Mouse (Mus musculus) heart, embryonic 13.5 days (tissue): ENCODE measurements around the gene Taok3. TPM values are rescaled to one million over a fixed set of nuclear protein-coding genes. Genes with fewer than 3 reads are reported as not detected.

Experiments
- ATAC-seq: fragments of 200-750 bp; cut with Nextera tagmentation; 2 replicates; pipeline ENCODE4 v1.8.0; 2017; ENCODE audit warnings: moderate TSS enrichment; ENCODE audit not compliant: insufficient number of reproducible peaks, low FRiP score, low TSS enrichment; ENCODE audit errors: extremely low read depth
- H3K27ac ChIP-seq: fragments of 300-500 bp; sonication (generic); replicated peaks from 2 replicates; pipeline ENCODE4 v1.5.1; 2015; ENCODE audit warnings: moderate library complexity, mild to moderate bottlenecking, inconsistent platforms
- H3K27me3 ChIP-seq: fragments of 300-500 bp; sonication (generic); replicated peaks from 2 replicates; pipeline ENCODE4 v1.6.1; 2015; ENCODE audit warnings: mild to moderate bottlenecking, inconsistent platforms
- H3K36me3 ChIP-seq: fragments of 300-500 bp; sonication (generic); 2 replicates; pipeline ENCODE4 v1.6.1; 2015; ENCODE audit warnings: mild to moderate bottlenecking, inconsistent platforms
- H3K4me1 ChIP-seq: fragments of 300-500 bp; sonication (generic); 2 replicates; pipeline ENCODE4 v1.6.1; 2015; ENCODE audit warnings: inconsistent platforms
- H3K4me2 ChIP-seq: fragments of 300-500 bp; sonication (generic); 2 replicates; pipeline ENCODE4 v1.6.1; 2015; ENCODE audit warnings: inconsistent platforms, mild to moderate bottlenecking, moderate library complexity
- H3K4me3 ChIP-seq: fragments of 300-500 bp; sonication (generic); 2 replicates; pipeline ENCODE4 v1.5.1; 2015; ENCODE audit warnings: moderate library complexity, mild to moderate bottlenecking, inconsistent platforms
- H3K9ac ChIP-seq: fragments of 300-500 bp; sonication (generic); 2 replicates; pipeline ENCODE4 v1.6.1; 2015; ENCODE audit warnings: inconsistent platforms, mild to moderate bottlenecking, moderate library complexity
- H3K9me3 ChIP-seq: fragments of 300-500 bp; sonication (generic); 2 replicates; pipeline ENCODE4 v1.6.1; 2016; ENCODE audit warnings: inconsistent platforms
- WGBS: fragments of 180-500 bp; shearing (Covaris S2); methylation state at CpG from one replicate; pipeline ENCODE4 v1.1.7; 2015; ENCODE audit warnings: mixed read lengths; 5-methylcytosine and 5-hydroxymethylcytosine counted together
- polyA plus RNA-seq: library from polyadenylated mRNA; unstranded; fragments of >200 nt; fragmentation: Nextera tagmentation; extraction: Ambion mirVana; gene quantifications from 2 replicates; pipeline ENCODE4 v1.2.1, GENCODE M21; 2015

Taok3 gene
- 8.5 and 10.8 TPM in 2 replicates for polyA plus RNA-seq

DNA sequence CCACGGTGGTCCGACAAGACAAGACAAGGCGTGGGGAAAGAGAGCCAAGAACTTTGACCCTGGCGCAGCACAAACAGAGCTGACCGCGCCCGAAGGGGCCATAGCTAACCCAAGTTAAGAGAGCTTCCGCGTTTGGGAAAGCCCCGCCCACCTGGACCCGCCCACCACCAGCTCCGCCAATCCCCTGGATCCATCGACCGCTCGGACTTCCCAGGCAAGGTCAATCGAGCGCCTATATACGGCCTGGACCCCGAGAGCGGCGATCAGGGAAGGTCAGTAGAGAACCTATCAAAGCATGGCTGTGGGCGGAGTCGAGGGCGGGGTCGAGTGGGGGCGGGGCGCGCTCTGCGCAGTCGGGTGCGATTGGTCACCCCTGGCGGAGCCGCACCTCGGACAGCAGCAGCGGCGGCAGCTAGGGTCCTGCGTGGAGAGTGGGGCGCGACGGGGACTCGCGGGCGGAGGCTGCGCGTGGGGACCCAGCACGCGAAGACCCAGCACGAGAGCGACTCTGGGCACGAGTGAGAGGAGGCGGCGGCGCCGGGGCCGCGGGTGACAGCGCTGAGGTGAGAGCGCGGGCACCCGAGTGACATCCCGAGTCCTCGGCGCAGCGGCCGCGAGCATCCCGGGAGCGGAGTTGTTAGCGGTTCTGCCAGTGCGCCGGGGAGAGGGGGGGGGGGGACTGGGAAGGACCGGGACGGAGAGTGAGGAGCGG lies at the start of gene Taok3:
Gene Taok3 (plus strand): TSS at position 353 of the 712 bp plus-strand sequence.
- Histone ChIP-seq H3K4me1 (peaks cover 22% of the 10 kb centered on the region), H3K4me2 (peak within 1 kb of the TSS; percentile 96), H3K9ac (peak within 1 kb of the TSS; percentile 85), H3K27ac (peak within 1 kb of the TSS; percentile 68), H3K9me3 (no peaks in the 10 kb centered on the region), H3K4me3 (peak within 1 kb of the TSS; percentile 82), H3K36me3 (no peaks in the 10 kb centered on the region), H3K27me3 (0 out of 2 replicates have a peak, but pooled peaks cover 10% of the 10 kb centered on the region)
- ATAC-seq = peak; percentile 83
- under 1% methylated on average over 73 of the region's 74 CpGs for WGBS

DNA sequence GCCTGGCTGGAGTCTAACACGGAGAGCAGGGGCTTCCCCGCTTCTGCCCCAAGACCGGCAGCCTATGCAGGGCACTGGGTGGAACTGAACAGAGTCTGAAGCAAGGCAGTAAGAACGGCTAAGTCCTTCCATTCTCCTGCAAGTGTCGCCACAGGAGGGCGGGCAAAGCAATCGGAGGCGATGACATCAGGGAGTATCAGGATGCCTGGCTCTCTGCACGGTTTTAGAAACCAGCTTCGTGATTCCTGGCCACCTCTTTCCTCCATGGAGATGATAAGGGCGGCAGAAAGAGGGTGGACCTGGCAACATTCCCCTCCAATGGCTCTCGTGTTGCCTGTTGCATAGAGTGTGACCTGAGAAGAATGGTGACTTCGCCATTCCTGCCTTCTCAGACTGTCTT lies 32.2 kb upstream of the Taok3 start:
- H3K4me2 ChIP-seq = peak overlapping the region; percentile 66
- peaks cover 19% of the 10 kb centered on the region for H3K27me3 ChIP-seq
- H3K4me3 ChIP-seq = peak overlapping the region; percentile 36
- H3K36me3 ChIP-seq = peaks cover 23% of the 10 kb centered on the region
- H3K27ac ChIP-seq = peak overlapping the region; percentile 53; the same call in 1 of the 2 replicates
- 2% methylated on average over 13 of the region's 13 CpGs for WGBS
- no peaks in the 10 kb centered on the region for H3K9me3 ChIP-seq
- peaks cover 28% of the 10 kb centered on the region for H3K4me1 ChIP-seq
- H3K9ac ChIP-seq = peak overlapping the region; percentile 70
- peak; percentile 35; the same call in 1 of the 2 replicates for ATAC-seq

DNA sequence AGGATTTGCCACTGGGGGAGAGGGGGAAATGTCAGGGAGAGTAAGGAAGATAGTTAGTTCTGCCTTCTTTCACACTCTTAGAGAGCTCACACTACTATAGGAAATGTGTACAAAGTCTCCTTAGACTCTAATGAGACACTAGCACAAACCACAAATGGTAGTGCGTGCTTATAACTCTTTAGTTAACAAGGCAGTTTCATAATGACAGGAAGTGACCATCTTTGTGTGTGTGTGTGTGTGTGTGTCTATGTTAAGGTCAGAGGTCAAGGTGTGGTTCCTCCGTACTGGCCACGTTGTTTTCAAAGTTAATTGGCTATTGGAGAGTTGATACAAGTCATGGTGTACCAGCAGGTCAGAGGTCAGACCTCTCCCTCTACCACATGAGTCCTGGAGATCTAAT lies 30.8 kb upstream of the Taok3 start:
- WGBS = 61% methylated on average over 3 of the region's 3 CpGs
- Histone ChIP-seq H3K36me3 (peaks cover 37% of the 10 kb centered on the region), H3K4me3 (no peak overlapping the region), H3K9me3 (no peaks in the 10 kb centered on the region), H3K4me1 (peaks cover 28% of the 10 kb centered on the region), H3K4me2 (no peak overlapping the region), H3K9ac (no peak overlapping the region), H3K27ac (no peak overlapping the region), H3K27me3 (peaks cover 19% of the 10 kb centered on the region)
- no peak for ATAC-seq

DNA sequence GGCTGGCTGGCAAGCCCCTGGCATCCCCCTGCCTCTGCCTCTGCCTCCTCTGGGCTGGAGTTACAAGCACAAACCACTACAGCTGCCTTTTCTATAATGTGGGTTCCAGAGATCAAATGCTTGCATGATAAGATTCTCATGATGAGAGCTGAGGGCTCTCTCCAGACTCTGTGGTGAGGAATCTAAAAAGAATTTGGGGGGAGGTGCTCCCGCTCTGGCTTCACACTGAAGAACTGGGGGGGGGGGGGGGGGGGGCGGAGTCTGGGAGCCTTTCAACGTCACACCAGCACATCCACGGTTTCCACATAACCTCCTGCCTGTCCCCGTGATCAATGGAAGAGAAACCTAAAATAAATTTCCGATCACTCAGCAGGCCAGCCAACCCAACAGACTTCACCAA lies 30.1 kb upstream of the Taok3 start:
- no peak for ATAC-seq
- Histone ChIP-seq H3K27me3 (peaks cover 19% of the 10 kb centered on the region), H3K4me2 (peak overlapping the region; percentile 1; the same call in 1 of the 2 replicates), H3K4me3 (no peak overlapping the region), H3K27ac (no peak overlapping the region), H3K9me3 (no peaks in the 10 kb centered on the region), H3K9ac (no peak overlapping the region), H3K36me3 (peaks cover 44% of the 10 kb centered on the region), H3K4me1 (peaks cover 32% of the 10 kb centered on the region)
- 21% methylated on average over 5 of the region's 6 CpGs for WGBS

DNA sequence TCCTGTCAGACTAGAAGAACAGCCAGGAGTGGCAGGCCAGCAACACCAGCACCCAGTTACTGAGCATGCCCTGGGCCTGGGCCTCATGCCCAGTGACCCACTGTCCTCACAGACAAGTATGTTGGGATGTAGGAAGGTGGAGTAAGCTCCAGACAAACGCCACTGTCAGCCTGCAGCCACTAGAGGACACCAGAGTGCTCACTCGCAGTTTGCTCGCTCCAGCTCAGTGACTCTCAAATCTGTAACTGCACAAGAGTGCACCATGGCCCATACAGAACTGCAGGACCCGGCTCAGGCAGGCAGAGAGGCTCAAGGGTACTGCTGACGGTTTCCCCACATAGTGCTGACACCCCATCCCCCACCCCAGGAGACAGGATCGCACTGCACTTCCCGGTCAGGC lies 25.5 kb upstream of the Taok3 start:
- H3K4me2 ChIP-seq = no peak overlapping the region
- no peaks in the 10 kb centered on the region for H3K9me3 ChIP-seq
- no peak overlapping the region for H3K4me3 ChIP-seq
- no peak overlapping the region for H3K27ac ChIP-seq
- H3K9ac ChIP-seq = peak overlapping the region; percentile 50; the same call in 1 of the 2 replicates
- WGBS = 24% methylated on average over 7 of the region's 7 CpGs
- H3K4me1 ChIP-seq = peaks cover 17% of the 10 kb centered on the region
- H3K27me3 ChIP-seq = no peaks in the 10 kb centered on the region
- peak; percentile 32; the same call in 1 of the 2 replicates for ATAC-seq
- peaks cover 82% of the 10 kb centered on the region for H3K36me3 ChIP-seq

DNA sequence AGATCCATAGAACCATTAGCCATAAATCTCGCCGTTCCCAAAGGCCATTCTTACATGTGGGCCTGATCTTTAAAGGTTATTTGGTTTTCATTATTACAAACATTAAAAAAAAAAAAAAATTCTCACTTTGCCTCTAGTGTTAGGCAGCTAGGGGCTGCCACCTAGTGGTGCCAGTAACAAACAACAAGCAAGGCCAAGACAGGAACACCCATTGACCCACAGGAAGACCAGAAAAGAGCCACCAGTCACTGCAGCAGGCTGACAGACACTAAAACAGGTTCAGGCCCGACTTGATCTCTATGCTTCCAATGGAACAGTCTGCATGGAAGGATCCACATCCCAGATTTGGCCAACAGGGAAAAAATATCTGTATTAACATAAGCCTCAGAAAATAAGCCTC lies 23.2 kb upstream of the Taok3 start:
- Histone ChIP-seq H3K4me1 (peaks cover 7% of the 10 kb centered on the region), H3K27me3 (no peaks in the 10 kb centered on the region), H3K9ac (no peak overlapping the region), H3K4me3 (no peak overlapping the region), H3K36me3 (peaks cover 91% of the 10 kb centered on the region), H3K4me2 (no peak overlapping the region), H3K9me3 (no peaks in the 10 kb centered on the region), H3K27ac (no peak overlapping the region)
- WGBS = 44% methylated on average over 3 of the region's 3 CpGs
- no peak for ATAC-seq

DNA sequence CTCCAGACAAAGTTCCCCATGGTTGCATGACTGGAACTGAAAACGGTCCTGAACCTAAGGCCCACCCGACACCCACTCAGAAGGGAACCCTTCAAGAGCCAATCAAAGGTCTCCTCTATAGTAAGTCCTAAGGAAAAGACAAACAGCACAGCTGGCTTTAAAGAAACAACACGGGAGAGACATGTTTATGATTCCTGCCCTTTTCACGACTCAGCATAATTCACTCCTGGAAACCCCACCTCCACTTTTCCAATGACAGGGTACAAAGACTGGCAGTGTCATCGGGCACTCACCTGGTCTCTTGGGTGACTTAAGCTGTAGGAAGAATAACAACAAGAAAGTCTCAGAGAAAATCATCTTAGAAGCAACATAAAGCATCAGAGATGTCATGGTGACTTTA lies 20.9 kb upstream of the Taok3 start:
- Histone ChIP-seq H3K9me3 (no peaks in the 10 kb centered on the region), H3K4me2 (no peak overlapping the region), H3K4me3 (no peak overlapping the region), H3K27me3 (no peaks in the 10 kb centered on the region), H3K27ac (no peak overlapping the region), H3K36me3 (peaks cover 91% of the 10 kb centered on the region), H3K9ac (no peak overlapping the region), H3K4me1 (peaks cover 7% of the 10 kb centered on the region)
- no peak for ATAC-seq
- 85% methylated on average over 5 of the region's 5 CpGs for WGBS

DNA sequence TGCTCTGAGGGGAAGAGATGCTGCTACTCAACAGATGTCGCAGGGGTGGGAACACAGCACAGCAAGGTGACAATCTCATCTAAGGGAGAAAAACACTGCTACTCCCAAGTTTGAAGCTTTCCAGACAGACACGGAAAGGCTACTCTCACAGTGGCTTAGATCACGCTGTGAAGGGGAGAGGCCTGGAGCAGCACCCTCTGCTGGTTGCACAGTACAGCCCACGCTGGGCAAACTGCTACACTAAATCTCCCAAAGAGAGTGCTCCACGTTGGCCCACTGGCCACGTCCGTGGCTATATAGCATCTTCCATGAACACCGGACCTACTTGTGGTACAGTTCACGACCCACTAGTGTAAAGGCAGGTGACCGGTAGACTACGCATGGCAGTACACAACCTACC lies 20.2 kb upstream of the Taok3 start:
- no peak for ATAC-seq
- peaks cover 91% of the 10 kb centered on the region for H3K36me3 ChIP-seq
- 83% methylated on average over 11 of the region's 11 CpGs for WGBS

DNA sequence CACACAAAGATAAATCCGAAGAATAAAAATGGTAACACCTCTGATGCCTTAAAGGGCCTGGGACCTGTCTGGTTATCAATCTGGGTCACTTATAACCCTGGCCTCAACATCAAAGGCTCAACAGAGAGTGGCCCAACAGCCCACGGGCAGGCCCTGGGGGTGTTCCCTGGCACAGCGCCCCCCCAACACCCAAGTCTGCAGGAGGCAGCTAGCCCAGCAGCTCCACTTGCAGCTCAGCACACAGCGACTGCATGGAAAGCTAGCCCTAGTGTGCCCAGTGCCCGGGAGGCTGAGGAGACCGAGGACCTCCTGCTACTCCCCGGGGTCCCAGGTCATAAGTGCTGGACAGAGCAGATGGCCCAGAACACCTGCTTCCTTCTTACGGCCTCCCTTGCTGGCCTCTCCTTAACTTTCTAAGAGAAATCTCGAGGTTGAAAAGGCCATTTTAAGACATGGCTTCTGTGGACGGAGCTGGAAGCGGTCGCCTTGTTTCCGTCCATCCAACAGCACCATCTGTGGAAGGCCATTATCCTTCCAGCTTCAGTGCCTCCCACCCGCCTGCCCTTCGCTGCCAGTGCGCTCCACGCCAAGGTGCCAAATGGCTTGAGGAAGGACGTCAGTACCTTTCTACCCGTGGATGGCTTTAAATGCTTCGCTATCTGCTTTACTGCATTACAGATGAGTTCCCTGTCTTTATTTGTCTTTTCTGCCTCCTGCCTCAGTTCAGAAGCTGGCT lies 16.6 kb upstream of the Taok3 start:
- 92% methylated on average over 20 of the region's 20 CpGs for WGBS
- Histone ChIP-seq H3K4me3 (no peak overlapping the region), H3K9me3 (no peaks in the 10 kb centered on the region), H3K36me3 (peaks cover 100% of the 10 kb centered on the region), H3K4me1 (no peaks in the 10 kb centered on the region), H3K27me3 (no peaks in the 10 kb centered on the region), H3K4me2 (no peak overlapping the region), H3K9ac (no peak overlapping the region), H3K27ac (no peak overlapping the region)
- ATAC-seq = no peak

More for the DNA sequence above, 20.2 kb upstream of the Taok3 start:
- H3K9me3 ChIP-seq = no peaks in the 10 kb centered on the region
- peaks cover 4% of the 10 kb centered on the region for H3K4me1 ChIP-seq
- H3K27ac ChIP-seq = no peak overlapping the region
- H3K27me3 ChIP-seq = no peaks in the 10 kb centered on the region
- H3K9ac ChIP-seq = no peak overlapping the region
- H3K4me3 ChIP-seq = no peak overlapping the region
- H3K4me2 ChIP-seq = no peak overlapping the region

DNA sequence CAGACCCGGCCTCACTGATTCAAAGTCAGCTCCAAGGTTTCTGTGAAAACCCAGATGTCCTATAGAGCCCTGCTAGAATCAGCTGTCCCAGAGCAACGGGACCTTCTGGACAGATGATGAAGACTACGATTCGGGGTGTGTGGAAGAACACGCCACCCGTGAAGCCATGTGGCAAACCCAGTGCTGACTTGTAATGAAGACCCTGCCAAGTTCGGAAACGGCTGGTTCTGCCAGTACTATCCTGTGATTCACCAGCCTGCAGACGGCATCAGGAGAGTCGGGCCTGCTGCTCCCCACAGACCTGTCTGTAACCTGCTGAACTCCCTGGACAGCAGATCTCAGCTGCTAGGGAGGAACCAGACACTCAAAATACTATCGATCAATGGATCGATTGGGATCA lies 15.6 kb upstream of the Taok3 start:
- no peaks in the 10 kb centered on the region for H3K4me1 ChIP-seq
- ATAC-seq = no peak
- WGBS = 96% methylated on average over 12 of the region's 12 CpGs
- no peak overlapping the region for H3K9ac ChIP-seq
- no peak overlapping the region for H3K4me3 ChIP-seq
- H3K36me3 ChIP-seq = peaks cover 100% of the 10 kb centered on the region
- H3K27ac ChIP-seq = no peak overlapping the region
- H3K4me2 ChIP-seq = no peak overlapping the region
- no peaks in the 10 kb centered on the region for H3K27me3 ChIP-seq
- H3K9me3 ChIP-seq = no peaks in the 10 kb centered on the region

DNA sequence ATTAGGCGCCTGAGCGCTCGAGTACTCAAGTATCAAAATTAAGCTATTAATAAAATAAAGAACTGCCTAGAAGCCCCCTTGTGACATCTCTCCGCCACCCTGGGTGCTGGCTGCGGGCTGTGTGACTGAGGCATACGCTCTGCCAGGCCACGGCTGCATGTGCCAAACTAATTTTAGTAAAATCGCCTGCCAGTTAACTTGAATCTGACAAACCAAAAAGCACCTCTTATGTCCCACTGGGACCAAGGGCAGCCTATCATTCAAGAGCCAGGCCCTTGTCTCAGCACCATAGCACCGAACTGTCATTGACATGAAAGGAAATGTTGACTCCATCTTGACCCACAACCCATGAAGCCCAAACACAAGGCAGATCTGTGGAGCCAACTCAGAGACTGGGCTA lies 14.2 kb upstream of the Taok3 start:
- Histone ChIP-seq H3K9me3 (no peaks in the 10 kb centered on the region), H3K4me3 (no peak overlapping the region), H3K36me3 (peaks cover 99% of the 10 kb centered on the region), H3K4me2 (no peak overlapping the region), H3K27me3 (no peaks in the 10 kb centered on the region), H3K9ac (no peak overlapping the region), H3K4me1 (no peaks in the 10 kb centered on the region), H3K27ac (no peak overlapping the region)
- WGBS = 86% methylated on average over 9 of the region's 9 CpGs
- no peak for ATAC-seq
